In the genomic region with DNA sequence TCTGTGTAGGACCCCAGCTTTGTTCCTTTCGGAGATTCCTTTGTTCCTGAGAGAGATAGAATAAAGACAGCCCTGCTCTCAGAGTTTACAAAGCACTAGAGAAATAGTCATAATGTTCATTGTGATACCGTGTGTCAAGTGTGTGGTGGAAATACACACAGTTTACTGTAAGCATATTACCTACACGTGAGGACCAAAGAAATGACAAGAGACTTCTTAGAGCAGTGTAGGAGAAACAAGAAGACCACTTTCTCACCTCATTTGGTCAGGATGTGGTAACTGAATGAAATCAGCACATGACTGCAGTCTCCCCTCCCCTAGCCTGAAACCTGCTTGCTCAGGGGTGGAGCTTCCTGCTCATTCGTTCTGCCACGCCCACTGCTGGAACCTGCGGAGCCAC, we compare ENCODE assay signal across 8 mouse cellular contexts. TPM values are rescaled to one million over a fixed set of nuclear protein-coding genes. Genes with fewer than 3 reads are reported as not detected.
DNase-seq lines count a peak whose midpoint lies in the region; ATAC-seq lines count a peak whose summit lies in the region.

No protein-coding gene starts in this region.

- H3K4me3 ChIP-seq in hindbrain, embryonic 10.5 days: peak overlapping the region; percentile 72
- H3K4me3 ChIP-seq in liver, embryonic 16.5 days (ENCODE audit: low read depth, low read length): peak overlapping the region; percentile 84
- peak overlapping the region; percentile 52 for H3K4me3 ChIP-seq in stomach, embryonic 14.5 days (ENCODE audit: low read depth, low read length)

- H3K36me3 ChIP-seq in hindbrain, embryonic 10.5 days: peaks cover 9% of the 10 kb centered on the region; the same call in 1 of the 2 replicates
- H3K36me3 ChIP-seq in liver, embryonic 16.5 days (ENCODE audit: control insufficient read depth, insufficient read depth): no peaks in the 10 kb centered on the region
- no peaks in the 10 kb centered on the region; the same call in 1 of the 2 replicates for H3K36me3 ChIP-seq in stomach, embryonic 14.5 days (ENCODE audit: control insufficient read depth, insufficient read depth, low read length)

- H3K9me3 ChIP-seq in hindbrain, embryonic 10.5 days: peaks cover 5% of the 10 kb centered on the region
- no peaks in the 10 kb centered on the region for H3K9me3 ChIP-seq in liver, embryonic 16.5 days (replicated peaks; ENCODE audit: control insufficient read depth, low read length)
- no peaks in the 10 kb centered on the region for H3K9me3 ChIP-seq in stomach, embryonic 14.5 days (ENCODE audit: control insufficient read depth, low read depth, low read length)

- H3K27me3 ChIP-seq in hindbrain, embryonic 10.5 days (ENCODE audit: insufficient read depth, poor library complexity, severe bottlenecking): peaks cover 7% of the 10 kb centered on the region; the same call in 1 of the 2 replicates
- H3K27me3 ChIP-seq in liver, embryonic 16.5 days (ENCODE audit: control insufficient read depth, insufficient read depth, low read depth, low read length): peaks cover 3% of the 10 kb centered on the region
- H3K27me3 ChIP-seq in stomach, embryonic 14.5 days (ENCODE audit: control insufficient read depth, insufficient read depth, low read length): no peaks in the 10 kb centered on the region

- H3K4me1 ChIP-seq in hindbrain, embryonic 10.5 days (replicated peaks): peaks cover 23% of the 10 kb centered on the region
- H3K4me1 ChIP-seq in liver, embryonic 16.5 days (ENCODE audit: control insufficient read depth, low read depth, low read length): peaks cover 22% of the 10 kb centered on the region
- peaks cover 4% of the 10 kb centered on the region; the same call in 1 of the 2 replicates for H3K4me1 ChIP-seq in stomach, embryonic 14.5 days (ENCODE audit: control insufficient read depth, insufficient read depth, low read length)

- H3K4me2 ChIP-seq in liver, embryonic 16.5 days (ENCODE audit: low read depth, low read length): peak overlapping the region; percentile 99
- H3K4me2 ChIP-seq in stomach, embryonic 14.5 days (replicated peaks; ENCODE audit: low read depth, low read length): peak overlapping the region; percentile 98

- DNase-seq in kidney, adult 18-20 months: peak; percentile 22
- DNase-seq in kidney, postnatal 10 days: no peak
- no peak for DNase-seq in hindbrain, embryonic 10.5 days (ENCODE audit: low spot score)
- DNase-seq in urinary bladder, postnatal 4 days (ENCODE audit: low spot score in 2 of 2): no peak
- no peak for DNase-seq in spleen, postnatal 4 days (ENCODE audit: low spot score in 2 of 2)

- ATAC-seq in activated CD4-positive, CD25-positive, alpha-beta regulatory T cell, adult 4 months: peak; percentile 82
- no peak for ATAC-seq in liver, embryonic 16.5 days (ENCODE audit: low read depth)
- peak; percentile 56; the same call in 1 of the 2 replicates for ATAC-seq in stomach, embryonic 14.5 days (ENCODE audit: insufficient number of reproducible peaks, insufficient read depth, low FRiP score, low read depth)

- WGBS in hindbrain, embryonic 10.5 days: 6% methylated on average over 6 of the region's 6 CpGs
- 6% methylated on average over 6 of the region's 6 CpGs for WGBS in liver, embryonic 16.5 days (ENCODE audit: insufficient replicate concordance)
- WGBS in stomach, embryonic 14.5 days: 7% methylated on average over 6 of the region's 6 CpGs

- 0 out of 2 replicates have a peak overlapping the region, but pooled peaks have one; percentile 89 for H3K9ac ChIP-seq in liver, embryonic 16.5 days (ENCODE audit: low read depth, low read length)
- H3K9ac ChIP-seq in stomach, embryonic 14.5 days (replicated peaks; ENCODE audit: low read depth, low read length): no peak overlapping the region

- peak overlapping the region; percentile 98 for H3K27ac ChIP-seq in hindbrain, embryonic 10.5 days
- peak overlapping the region; percentile 16; the same call in 1 of the 2 replicates for H3K27ac ChIP-seq in liver, embryonic 16.5 days (ENCODE audit: low read length)
- no peak overlapping the region for H3K27ac ChIP-seq in stomach, embryonic 14.5 days (ENCODE audit: low read length)

RNA-seq across cellular contexts. Expression of gene Sv2a, which starts 17.2 kb away (rescaled TPM):
- 1 to 10 TPM in 1 of 2 experiments, under 1 TPM in 1; 0.83 to 1.9 TPM for polyA plus RNA-seq in activated CD4-positive, CD25-positive, alpha-beta regulatory T cell, adult 4 months (2017; shearing (Covaris generic))
- 3.7 and 15.3 TPM in 2 replicates for polyA plus RNA-seq in hindbrain, embryonic 10.5 days (2016; fragmentation: Nextera tagmentation; extraction: Ambion mirVana)
- 0.12 and 0.13 TPM in 2 replicates for polyA plus RNA-seq in liver, embryonic 16.5 days (2015; fragmentation: Nextera tagmentation; extraction: Ambion mirVana)
- polyA plus RNA-seq in stomach, embryonic 14.5 days (2014; fragmentation: Nextera tagmentation; extraction: Ambion mirVana): 5.7 and 6.5 TPM in 2 replicates

RNA-seq across cellular contexts. Expression of gene Bola1, which starts 21.3 kb away (rescaled TPM):
- 10 to 100 TPM; 31.4 to 31.8 TPM for polyA plus RNA-seq in activated CD4-positive, CD25-positive, alpha-beta regulatory T cell, adult 4 months (2017; shearing (Covaris generic))
- polyA plus RNA-seq in hindbrain, embryonic 10.5 days (2016; fragmentation: Nextera tagmentation; extraction: Ambion mirVana): 89.6 and 90.3 TPM in 2 replicates
- polyA plus RNA-seq in liver, embryonic 16.5 days (2015; fragmentation: Nextera tagmentation; extraction: Ambion mirVana): 29.4 and 32.1 TPM in 2 replicates
- polyA plus RNA-seq in stomach, embryonic 14.5 days (2014; fragmentation: Nextera tagmentation; extraction: Ambion mirVana): 52.7 and 61.3 TPM in 2 replicates

RNA-seq across cellular contexts. Expression of gene Hist2h2ab, which starts 21.5 kb away (rescaled TPM):
- 1 to 10 TPM in 1 of 2 experiments, not detected in 1; 1.3 TPM for polyA plus RNA-seq in activated CD4-positive, CD25-positive, alpha-beta regulatory T cell, adult 4 months (2017; shearing (Covaris generic))
- not detected in 2 replicates for polyA plus RNA-seq in hindbrain, embryonic 10.5 days (2016; fragmentation: Nextera tagmentation; extraction: Ambion mirVana)
- 0.73 and 0.95 TPM in 2 replicates for polyA plus RNA-seq in liver, embryonic 16.5 days (2015; fragmentation: Nextera tagmentation; extraction: Ambion mirVana)
- 1.6 and 2.6 TPM in 2 replicates for polyA plus RNA-seq in stomach, embryonic 14.5 days (2014; fragmentation: Nextera tagmentation; extraction: Ambion mirVana)

RNA-seq across cellular contexts. Expression of gene Hist2h2ac, which starts 22.5 kb away (rescaled TPM):
- 10 to 100 TPM in 1 of 2 experiments, 1 to 10 TPM in 1; 5.3 to 11.8 TPM for polyA plus RNA-seq in activated CD4-positive, CD25-positive, alpha-beta regulatory T cell, adult 4 months (2017; shearing (Covaris generic))
- 7.6 and 12.0 TPM in 2 replicates for polyA plus RNA-seq in hindbrain, embryonic 10.5 days (2016; fragmentation: Nextera tagmentation; extraction: Ambion mirVana)
- polyA plus RNA-seq in liver, embryonic 16.5 days (2015; fragmentation: Nextera tagmentation; extraction: Ambion mirVana): 11.6 and 16.7 TPM in 2 replicates
- polyA plus RNA-seq in stomach, embryonic 14.5 days (2014; fragmentation: Nextera tagmentation; extraction: Ambion mirVana): 7.6 and 8.8 TPM in 2 replicates

RNA-seq across cellular contexts. Expression of gene Hist2h2be, which starts 22.7 kb away (rescaled TPM):
- 1 to 10 TPM; 1.5 to 3.3 TPM for polyA plus RNA-seq in activated CD4-positive, CD25-positive, alpha-beta regulatory T cell, adult 4 months (2017; shearing (Covaris generic))
- polyA plus RNA-seq in hindbrain, embryonic 10.5 days (2016; fragmentation: Nextera tagmentation; extraction: Ambion mirVana): 6.0 and 8.7 TPM in 2 replicates
- 7.2 and 8.7 TPM in 2 replicates for polyA plus RNA-seq in liver, embryonic 16.5 days (2015; fragmentation: Nextera tagmentation; extraction: Ambion mirVana)
- polyA plus RNA-seq in stomach, embryonic 14.5 days (2014; fragmentation: Nextera tagmentation; extraction: Ambion mirVana): 9.7 and 9.8 TPM in 2 replicates
